Mouse (Mus musculus): ENCODE measurements around the gene Wbp2. TPM values are rescaled to one million over a fixed set of nuclear protein-coding genes. Genes with fewer than 3 reads are reported as not detected.
A peak's percentile ranks its signal among the peaks of the same experiment; 100 is the strongest.
"Not testable (repeated sequence)": the region's sequence is repeated elsewhere in the genome, so short reads cannot be mapped to it uniquely, and the experiment has no call there.

The Wbp2 gene
- polyA plus RNA-seq, 1 experiment from 2014 or later: 86.8 TPM

- H3K4me3 ChIP-seq (ENCODE audit: low read depth, low read length): no peak overlapping the region
- WGBS: 92% methylated on average over 5 of the region's 5 CpGs
- H3K9ac ChIP-seq (ENCODE audit: low read length): no peak overlapping the region
- no peaks in the 10 kb centered on the region for H3K27me3 ChIP-seq (ENCODE audit: control insufficient read depth, insufficient read depth, low read length)
- DNase-seq (ENCODE audit: low spot score, missing footprints): peak; percentile 88
- 0 out of 2 replicates have a peak, but pooled peaks cover 3% of the 10 kb centered on the region for H3K9me3 ChIP-seq (ENCODE audit: control insufficient read depth, low read length)
- no peaks in the 10 kb centered on the region for H3K36me3 ChIP-seq (ENCODE audit: control insufficient read depth, insufficient read depth, low read length)
- H3K4me2 ChIP-seq: no peak overlapping the region
- H3K27ac ChIP-seq (ENCODE audit: low read depth, low read length): no peak overlapping the region
- ATAC-seq (ENCODE audit: low FRiP score): no peak
- no peaks in the 10 kb centered on the region for H3K4me1 ChIP-seq (ENCODE audit: control insufficient read depth, insufficient read depth, low read length)
Measured at GRCm38 (mm10) chr11:116096213-116097108, 9.7 kb upstream of the Wbp2 start.

- no peak for DNase-seq (ENCODE audit: low spot score, missing footprints)
- 0 out of 2 replicates have a peak, but pooled peaks cover 3% of the 10 kb centered on the region for H3K9me3 ChIP-seq (ENCODE audit: control insufficient read depth, low read length)
- no peak overlapping the region for H3K4me2 ChIP-seq
- WGBS: 88% methylated on average over 3 of the region's 3 CpGs
- H3K9ac ChIP-seq (ENCODE audit: low read length): no peak overlapping the region
- ATAC-seq (ENCODE audit: low FRiP score): no peak
- no peaks in the 10 kb centered on the region for H3K36me3 ChIP-seq (ENCODE audit: control insufficient read depth, insufficient read depth, low read length)
- no peaks in the 10 kb centered on the region for H3K27me3 ChIP-seq (ENCODE audit: control insufficient read depth, insufficient read depth, low read length)
- no peak overlapping the region for H3K27ac ChIP-seq (ENCODE audit: low read depth, low read length)
- no peaks in the 10 kb centered on the region for H3K4me1 ChIP-seq (ENCODE audit: control insufficient read depth, insufficient read depth, low read length)
- H3K4me3 ChIP-seq (ENCODE audit: low read depth, low read length): no peak overlapping the region
Measured at GRCm38 (mm10) chr11:116095573-116095972, 8.8 kb upstream of the Wbp2 start.

GRCm38 (mm10) chr11:116093771-116094565 is 7.2 kb upstream of the Wbp2 start:
- H3K4me3 ChIP-seq (ENCODE audit: low read depth, low read length): no peak overlapping the region
- H3K27me3 ChIP-seq (ENCODE audit: control insufficient read depth, insufficient read depth, low read length): no peaks in the 10 kb centered on the region
- WGBS: 69% methylated on average over 16 of the region's 16 CpGs
- no peak for ATAC-seq (ENCODE audit: low FRiP score)
- DNase-seq (ENCODE audit: low spot score, missing footprints): no peak
- H3K4me2 ChIP-seq: no peak overlapping the region
- H3K36me3 ChIP-seq (ENCODE audit: control insufficient read depth, insufficient read depth, low read length): no peaks in the 10 kb centered on the region
- H3K9ac ChIP-seq (ENCODE audit: low read length): no peak overlapping the region
- no peaks in the 10 kb centered on the region for H3K4me1 ChIP-seq (ENCODE audit: control insufficient read depth, insufficient read depth, low read length)
- 0 out of 2 replicates have a peak, but pooled peaks cover 3% of the 10 kb centered on the region for H3K9me3 ChIP-seq (ENCODE audit: control insufficient read depth, low read length)
- H3K27ac ChIP-seq (ENCODE audit: low read depth, low read length): 0 out of 2 replicates have a peak overlapping the region, but pooled peaks have one; percentile 15

- not testable (repeated sequence) for H3K9ac ChIP-seq (ENCODE audit: low read length); DNase-seq (ENCODE audit: low spot score, missing footprints); H3K36me3 ChIP-seq (ENCODE audit: control insufficient read depth, insufficient read depth, low read length); ATAC-seq (ENCODE audit: low FRiP score); H3K27ac ChIP-seq (ENCODE audit: low read depth, low read length); H3K27me3 ChIP-seq (ENCODE audit: control insufficient read depth, insufficient read depth, low read length); H3K4me1 ChIP-seq (ENCODE audit: control insufficient read depth, insufficient read depth, low read length); H3K4me3 ChIP-seq (ENCODE audit: low read depth, low read length); H3K4me2 ChIP-seq; H3K9me3 ChIP-seq (ENCODE audit: control insufficient read depth, low read length)
- WGBS: 95% methylated on average over 6 of the region's 6 CpGs
Measured at GRCm38 (mm10) chr11:116092959-116093358, 6.2 kb upstream of the Wbp2 start.

GRCm38 (mm10) chr11:116091591-116091990 is 4.8 kb upstream of the Wbp2 start:
- H3K4me2 ChIP-seq: no peak overlapping the region
- H3K27ac ChIP-seq (ENCODE audit: low read depth, low read length): no peak overlapping the region
- H3K9me3 ChIP-seq (ENCODE audit: control insufficient read depth, low read length): 0 out of 2 replicates have a peak, but pooled peaks cover under 1% of the 10 kb centered on the region
- ATAC-seq (ENCODE audit: low FRiP score) (no peak), DNase-seq (ENCODE audit: low spot score, missing footprints) (no peak)
- 88% methylated on average over 6 of the region's 6 CpGs for WGBS
- no peaks in the 10 kb centered on the region for H3K27me3 ChIP-seq (ENCODE audit: control insufficient read depth, insufficient read depth, low read length)
- no peaks in the 10 kb centered on the region for H3K36me3 ChIP-seq (ENCODE audit: control insufficient read depth, insufficient read depth, low read length)
- peaks cover 7% of the 10 kb centered on the region; the same call in 1 of the 2 replicates for H3K4me1 ChIP-seq (ENCODE audit: control insufficient read depth, insufficient read depth, low read length)
- H3K4me3 ChIP-seq (ENCODE audit: low read depth, low read length): no peak overlapping the region
- no peak overlapping the region for H3K9ac ChIP-seq (ENCODE audit: low read length)

GRCm38 (mm10) chr11:116089545-116089944 is 2.8 kb upstream of the Wbp2 start:
- Histone ChIP-seq H3K9me3 (ENCODE audit: control insufficient read depth, low read length) (no peaks in the 10 kb centered on the region), H3K27ac (ENCODE audit: low read depth, low read length) (no peak overlapping the region), H3K36me3 (ENCODE audit: control insufficient read depth, insufficient read depth, low read length) (no peaks in the 10 kb centered on the region), H3K27me3 (ENCODE audit: control insufficient read depth, insufficient read depth, low read length) (no peaks in the 10 kb centered on the region), H3K9ac (ENCODE audit: low read length) (no peak overlapping the region), H3K4me3 (ENCODE audit: low read depth, low read length) (no peak overlapping the region), H3K4me1 (ENCODE audit: control insufficient read depth, insufficient read depth, low read length) (peaks cover 15% of the 10 kb centered on the region), H3K4me2 (no peak overlapping the region)
- DNase-seq (ENCODE audit: low spot score, missing footprints) (no peak), ATAC-seq (ENCODE audit: low FRiP score) (no peak)
- WGBS: 90% methylated on average over 6 of the region's 6 CpGs

GRCm38 (mm10) chr11:116088741-116089394 is 2.1 kb upstream of the Wbp2 start:
- no peak overlapping the region for H3K9ac ChIP-seq (ENCODE audit: low read length)
- no peak overlapping the region for H3K27ac ChIP-seq (ENCODE audit: low read depth, low read length)
- no peak overlapping the region for H3K4me2 ChIP-seq
- H3K4me3 ChIP-seq (ENCODE audit: low read depth, low read length): no peak overlapping the region
- H3K9me3 ChIP-seq (ENCODE audit: control insufficient read depth, low read length): no peaks in the 10 kb centered on the region
- no peak for DNase-seq (ENCODE audit: low spot score, missing footprints)
- peaks cover 15% of the 10 kb centered on the region for H3K4me1 ChIP-seq (ENCODE audit: control insufficient read depth, insufficient read depth, low read length)
- ATAC-seq (ENCODE audit: low FRiP score): no peak
- H3K36me3 ChIP-seq (ENCODE audit: control insufficient read depth, insufficient read depth, low read length): no peaks in the 10 kb centered on the region
- WGBS: 89% methylated on average over 11 of the region's 11 CpGs
- H3K27me3 ChIP-seq (ENCODE audit: control insufficient read depth, insufficient read depth, low read length): no peaks in the 10 kb centered on the region

GRCm38 (mm10) chr11:116088188-116088587 is 1.4 kb upstream of the Wbp2 start:
- ATAC-seq (ENCODE audit: low FRiP score) (no peak), DNase-seq (ENCODE audit: low spot score, missing footprints) (no peak)
- H3K4me3 ChIP-seq (ENCODE audit: low read depth, low read length): no peak overlapping the region
- H3K27ac ChIP-seq (ENCODE audit: low read depth, low read length): no peak overlapping the region
- H3K27me3 ChIP-seq (ENCODE audit: control insufficient read depth, insufficient read depth, low read length): no peaks in the 10 kb centered on the region
- H3K9ac ChIP-seq (ENCODE audit: low read length): no peak overlapping the region
- WGBS: 82% methylated on average over 8 of the region's 8 CpGs
- peaks cover 15% of the 10 kb centered on the region for H3K4me1 ChIP-seq (ENCODE audit: control insufficient read depth, insufficient read depth, low read length)
- H3K4me2 ChIP-seq: peak overlapping the region; percentile 56; the same call in 1 of the 2 replicates
- H3K36me3 ChIP-seq (ENCODE audit: control insufficient read depth, insufficient read depth, low read length): no peaks in the 10 kb centered on the region
- no peaks in the 10 kb centered on the region for H3K9me3 ChIP-seq (ENCODE audit: control insufficient read depth, low read length)
